Mouse (Mus musculus) midbrain, postnatal 0 days (tissue): ENCODE results near the gene Smarca2. TPM values are rescaled to one million over a fixed set of nuclear protein-coding genes. Genes with fewer than 3 reads are reported as not detected.

ENCODE experiments used
- ATAC-seq: fragments of 200-750 bp; cut with Nextera tagmentation; 2 replicates; pipeline ENCODE4 v1.8.0; 2017; ENCODE audit warnings: moderate number of reproducible peaks, mild to moderate bottlenecking, moderate TSS enrichment, moderate library complexity; ENCODE audit not compliant: low FRiP score
- DNase-seq: peaks from one replicate; pipeline ENCODE4 v3.0.0-alpha.2; 2015; ENCODE audit warnings: low spot score
- H3K27ac ChIP-seq: fragments of 300-500 bp; sonication (generic); 2 replicates; pipeline ENCODE4 v1.5.1; 2014; ENCODE audit warnings: low read depth, mild to moderate bottlenecking, low read length, mixed read lengths
- H3K27me3 ChIP-seq: fragments of 300-500 bp; sonication (generic); 2 replicates; pipeline ENCODE4 v1.6.1; 2014; ENCODE audit warnings: low read length, control low read depth, mixed read lengths; ENCODE audit not compliant: insufficient read depth
- H3K36me3 ChIP-seq: fragments of 300-500 bp; sonication (generic); 2 replicates; pipeline ENCODE4 v1.6.1; 2014; ENCODE audit warnings: low read length, control low read depth, mixed read lengths; ENCODE audit not compliant: insufficient read depth
- H3K4me1 ChIP-seq: fragments of 300-500 bp; sonication (generic); 2 replicates; pipeline ENCODE4 v1.6.1; 2014; ENCODE audit warnings: mild to moderate bottlenecking, control low read depth, antibody characterized with exemption, low read length, mixed read lengths; ENCODE audit not compliant: insufficient read depth
- H3K4me2 ChIP-seq: fragments of 300-500 bp; sonication (generic); 2 replicates; pipeline ENCODE4 v1.6.1; 2014; ENCODE audit warnings: low read depth, mild to moderate bottlenecking, low read length, mixed read lengths; ENCODE audit not compliant: poor library complexity, severe bottlenecking
- H3K4me3 ChIP-seq: fragments of 300-500 bp; sonication (generic); 2 replicates; pipeline ENCODE4 v1.5.1; 2014; ENCODE audit warnings: low read depth, mild to moderate bottlenecking, low read length, moderate library complexity
- H3K9ac ChIP-seq: fragments of 300-500 bp; sonication (generic); replicated peaks from 2 replicates; pipeline ENCODE4 v1.6.1; 2014; ENCODE audit warnings: mild to moderate bottlenecking, low read length, moderate library complexity, mixed read lengths; ENCODE audit not compliant: poor library complexity, severe bottlenecking
- H3K9me3 ChIP-seq: fragments of 300-500 bp; sonication (generic); 2 replicates; pipeline ENCODE4 v1.6.1; 2016; ENCODE audit warnings: low read length, control low read depth
- CTCF ChIP-seq: IDR thresholded peaks from 2 replicates; pipeline ENCODE4 v1.5.1; 2016; ENCODE audit warnings: antibody characterized with exemption, mild to moderate bottlenecking
- WGBS: fragments of 180-500 bp; shearing (Covaris S2); extraction: QIAGEN DNeasy Blood & Tissue Kit; methylation state at CpG from one replicate; pipeline ENCODE4 v1.1.7; 2014; 5-methylcytosine and 5-hydroxymethylcytosine counted together
- polyA plus RNA-seq: library from polyadenylated mRNA; unstranded; fragments of >200 nt; fragmentation: Nextera tagmentation; extraction: Ambion mirVana; gene quantifications from 2 replicates; pipeline ENCODE4 v1.2.1, GENCODE M21; 2015
- total RNA-seq: library from RNA; depleted of rRNA; stranded (reverse); fragments of >200 nt; gene quantifications from 2 replicates; pipeline ENCODE4 v1.2.3, GENCODE M21; 2014

Gene Smarca2
- total and polyA plus RNA-seq, 2 experiments from 2014 or later: 138 to 146 TPM

DNA sequence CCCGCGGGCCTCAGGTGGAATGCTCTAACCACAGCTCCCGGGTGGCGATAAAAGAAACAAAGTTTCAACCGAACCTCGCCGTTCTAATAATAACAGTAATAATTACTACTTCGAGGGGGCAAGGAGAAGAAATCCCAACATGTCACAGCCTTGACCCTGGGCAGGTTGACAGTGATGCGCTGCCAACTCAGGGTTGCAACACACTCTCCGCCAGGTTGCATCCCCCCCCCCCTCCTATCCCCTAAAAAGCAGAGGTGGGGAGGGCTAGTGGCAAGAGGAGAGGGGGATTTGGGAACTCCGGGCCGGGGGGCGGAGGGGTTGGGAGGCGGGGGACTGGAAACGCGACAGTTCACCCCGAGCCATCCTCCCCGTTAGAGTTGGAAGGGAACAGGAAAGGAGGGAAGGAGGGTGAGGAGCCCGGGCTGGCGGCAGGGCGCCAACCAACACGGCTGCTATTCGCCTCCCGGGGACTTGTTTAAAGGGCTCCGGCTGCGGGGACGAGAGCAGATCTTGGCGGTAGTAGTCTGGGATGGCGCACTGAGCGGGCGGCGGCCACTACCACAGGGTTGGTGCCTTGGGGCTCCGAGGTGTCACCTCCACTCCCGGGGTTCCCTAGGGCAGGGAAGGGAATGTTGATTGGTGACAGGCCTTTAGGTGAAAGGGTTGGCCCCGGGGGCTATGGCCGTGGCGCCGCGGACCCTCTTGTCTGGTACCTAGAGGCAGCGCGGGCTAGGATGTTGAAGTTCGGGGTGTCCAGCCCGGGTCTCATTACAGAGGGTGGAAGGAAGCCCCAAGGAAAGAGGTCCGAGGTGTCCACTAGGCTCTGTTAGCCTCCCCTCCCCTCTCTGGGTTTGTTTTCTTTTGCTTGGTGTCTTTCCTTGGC lies 829 bp downstream of the Smarca2 start:
- peak overlapping the region; percentile 97 for H3K4me2 ChIP-seq
- peaks cover 5% of the 10 kb centered on the region; the same call in 1 of the 2 replicates for H3K4me1 ChIP-seq
- H3K9me3 ChIP-seq: no peaks in the 10 kb centered on the region
- H3K27ac ChIP-seq: peak overlapping the region; percentile 67
- DNase-seq (peak; percentile 48), ATAC-seq (no peak)
- H3K36me3 ChIP-seq: no peaks in the 10 kb centered on the region
- peak overlapping the region; percentile 67 for H3K9ac ChIP-seq
- TF ChIP-seq CTCF: no peak
- under 1% methylated on average over 43 of the region's 44 CpGs for WGBS
- peak overlapping the region; percentile 85 for H3K4me3 ChIP-seq
- H3K27me3 ChIP-seq: no peaks in the 10 kb centered on the region

DNA sequence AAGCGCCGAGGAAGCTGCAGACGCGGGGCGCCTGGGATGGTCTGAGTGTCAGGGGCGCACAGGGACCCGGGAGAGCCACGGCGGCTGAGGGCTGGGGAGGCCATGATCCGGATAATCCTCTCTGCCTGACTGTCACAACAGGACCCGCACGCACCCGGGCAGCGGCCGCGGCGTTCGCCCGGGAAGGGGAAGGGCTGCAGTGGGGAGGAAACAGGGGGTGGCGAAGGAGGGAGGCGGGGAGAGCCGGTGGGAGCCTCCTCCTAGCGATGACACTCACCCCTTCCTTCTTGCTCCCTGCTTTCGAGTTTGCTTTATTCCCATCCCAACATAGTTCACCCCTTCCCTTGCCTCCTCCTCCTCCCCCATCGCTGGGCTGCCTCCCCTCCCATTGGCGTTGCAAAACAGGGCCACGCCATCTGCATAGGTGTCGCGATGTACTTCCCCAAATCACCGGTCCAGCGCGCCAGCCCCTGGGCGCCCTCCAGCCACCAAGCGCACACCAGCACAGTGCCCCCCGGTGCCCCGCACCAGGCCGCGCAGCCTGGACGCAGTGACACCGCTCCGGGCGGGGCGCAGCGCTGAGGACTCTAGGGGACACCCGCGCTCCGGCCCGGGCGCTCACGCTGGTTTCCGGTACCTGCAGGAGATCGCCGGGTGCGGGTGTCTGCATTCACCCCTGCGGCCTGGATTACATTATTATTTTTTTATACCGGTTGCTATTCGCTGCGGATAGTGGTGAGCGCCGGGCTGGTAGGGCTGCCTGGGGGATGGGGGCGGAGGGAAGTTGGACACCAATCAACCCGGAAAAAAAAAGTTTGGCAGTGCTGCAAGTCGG lies 1.7 kb downstream of the Smarca2 start:
- H3K4me3 ChIP-seq: peak overlapping the region; percentile 85
- WGBS: under 1% methylated on average over 62 of the region's 63 CpGs

DNA sequence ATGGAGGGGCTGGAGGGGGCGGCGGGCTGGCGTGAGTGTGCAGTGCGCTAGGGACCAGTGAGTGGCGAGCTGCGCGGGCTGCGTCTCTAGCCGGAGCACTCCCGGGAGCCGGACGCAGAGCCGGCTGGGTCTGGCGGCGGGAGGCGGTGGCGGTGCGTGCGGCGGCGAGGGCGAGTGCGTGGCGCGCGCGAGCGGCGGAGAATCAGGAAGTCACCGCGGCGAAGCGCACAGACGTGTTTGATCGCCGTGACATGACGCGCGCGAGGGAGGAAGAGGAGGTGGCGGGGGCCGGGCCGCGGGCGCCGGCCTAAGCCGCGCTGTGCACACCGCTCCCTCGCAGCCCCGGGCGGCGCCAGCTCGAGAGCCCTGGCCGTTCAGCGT lies 2.3 kb downstream of the Smarca2 start:
- 0% methylated on average over 24 of the region's 56 CpGs for WGBS

More for the DNA sequence above, 1.7 kb downstream of the Smarca2 start:
- Histone ChIP-seq H3K36me3 (no peaks in the 10 kb centered on the region), H3K27me3 (no peaks in the 10 kb centered on the region), H3K9ac (peak overlapping the region; percentile 67), H3K4me1 (peaks cover 5% of the 10 kb centered on the region; the same call in 1 of the 2 replicates), H3K27ac (peak overlapping the region; percentile 67), H3K4me2 (peak overlapping the region; percentile 97), H3K9me3 (no peaks in the 10 kb centered on the region)
- ATAC-seq: peak; percentile 47
- peak; percentile 56 for DNase-seq
- peak; percentile 49 for TF ChIP-seq CTCF

DNA sequence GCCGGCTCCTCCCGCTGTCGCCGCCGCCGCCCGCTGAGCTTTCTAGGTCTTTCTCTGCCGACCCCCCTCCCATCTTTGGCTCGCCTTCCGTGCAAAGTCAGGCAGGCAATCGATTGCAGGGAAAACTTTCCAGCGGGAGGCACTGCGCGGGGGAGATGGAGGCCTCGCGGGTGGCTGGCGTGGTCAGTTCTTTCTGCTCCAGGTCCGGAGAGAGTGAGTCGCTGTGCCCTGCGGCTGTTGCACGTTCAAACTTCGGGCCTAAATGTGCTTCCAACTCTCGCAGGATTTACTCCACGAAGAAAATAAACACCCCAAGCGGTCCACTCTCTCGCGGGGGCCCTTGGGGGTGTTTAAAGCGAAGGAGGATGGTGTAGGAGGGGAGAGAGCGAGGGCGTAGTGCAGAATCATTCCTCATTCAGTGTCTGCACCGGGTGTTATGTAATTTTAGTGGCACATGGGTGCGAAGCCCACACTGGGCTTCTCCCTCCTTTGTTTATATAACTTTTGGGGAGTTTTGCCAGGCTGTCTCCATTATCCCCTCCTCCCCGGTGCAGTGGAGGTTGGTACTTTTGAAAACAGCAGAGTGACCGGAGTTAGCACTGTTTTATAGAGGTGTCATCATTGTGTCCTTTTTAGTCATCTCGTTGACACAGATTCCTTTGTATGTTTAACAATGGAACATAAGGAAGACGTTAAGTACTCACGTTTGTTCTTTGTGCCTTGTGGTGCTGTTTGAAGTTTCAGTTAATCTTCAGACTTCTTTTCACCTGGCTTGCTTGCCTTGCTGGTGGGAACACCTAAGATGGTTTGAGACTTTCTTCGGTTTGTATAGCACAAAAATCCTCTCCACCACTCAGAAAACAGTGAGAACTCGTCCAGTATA lies 2.9 kb downstream of the Smarca2 start:
- peak; percentile 34 for DNase-seq
- Histone ChIP-seq H3K9ac (peak overlapping the region; percentile 67), H3K27me3 (no peaks in the 10 kb centered on the region), H3K4me2 (peak overlapping the region; percentile 97), H3K9me3 (no peaks in the 10 kb centered on the region), H3K4me3 (peak overlapping the region; percentile 85), H3K36me3 (no peaks in the 10 kb centered on the region), H3K4me1 (peaks cover 5% of the 10 kb centered on the region; the same call in 1 of the 2 replicates), H3K27ac (peak overlapping the region; percentile 67)
- TF ChIP-seq CTCF: 0 out of 2 replicates have a peak, but pooled peaks have one; percentile 7
- WGBS: under 1% methylated on average over 37 of the region's 39 CpGs
- no peak for ATAC-seq

More for the DNA sequence above, 2.3 kb downstream of the Smarca2 start:
- DNase-seq (peak; percentile 50), ATAC-seq (peak; percentile 22; the same call in 1 of the 2 replicates)
- H3K4me2 ChIP-seq: peak overlapping the region; percentile 97
- H3K27ac ChIP-seq: peak overlapping the region; percentile 67
- no peaks in the 10 kb centered on the region for H3K36me3 ChIP-seq
- no peaks in the 10 kb centered on the region for H3K27me3 ChIP-seq
- peaks cover 5% of the 10 kb centered on the region; the same call in 1 of the 2 replicates for H3K4me1 ChIP-seq
- H3K9me3 ChIP-seq: no peaks in the 10 kb centered on the region
- H3K9ac ChIP-seq: peak overlapping the region; percentile 67
- H3K4me3 ChIP-seq: peak overlapping the region; percentile 85
- no peak for TF ChIP-seq CTCF

DNA sequence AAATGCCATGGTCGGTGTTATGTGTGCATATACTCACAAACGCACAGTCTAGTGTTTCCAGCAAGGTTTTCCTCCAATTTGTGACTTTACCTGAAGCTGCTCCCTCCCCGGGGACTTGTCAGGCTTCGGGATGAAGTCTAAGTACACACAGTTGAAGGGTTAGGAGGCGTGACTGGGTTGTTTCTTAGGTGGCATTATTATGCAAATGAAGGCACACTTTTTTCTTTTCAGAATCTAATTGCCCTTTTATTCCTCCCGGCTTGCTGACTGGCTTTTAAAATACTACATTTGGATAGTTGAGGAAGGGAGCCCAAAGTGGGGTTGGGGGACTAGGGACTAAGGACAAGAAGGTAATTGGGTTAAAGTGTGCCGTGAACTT lies 3.6 kb downstream of the Smarca2 start:
- Histone ChIP-seq H3K36me3 (no peaks in the 10 kb centered on the region), H3K27me3 (no peaks in the 10 kb centered on the region), H3K9me3 (no peaks in the 10 kb centered on the region), H3K4me2 (peak overlapping the region; percentile 97), H3K9ac (no peak overlapping the region), H3K4me3 (peak overlapping the region; percentile 85; the same call in 1 of the 2 replicates), H3K4me1 (peaks cover 5% of the 10 kb centered on the region; the same call in 1 of the 2 replicates), H3K27ac (no peak overlapping the region)
- no peak for TF ChIP-seq CTCF
- 8% methylated on average over 7 of the region's 7 CpGs for WGBS
- DNase-seq (no peak), ATAC-seq (no peak)
